Mouse (Mus musculus): ENCODE data around the gene Tubg1. TPM values are rescaled to one million over a fixed set of nuclear protein-coding genes. Genes with fewer than 3 reads are reported as not detected.

The Tubg1 gene
- polyA plus RNA-seq, 1 experiment = 87.5 TPM

DNA sequence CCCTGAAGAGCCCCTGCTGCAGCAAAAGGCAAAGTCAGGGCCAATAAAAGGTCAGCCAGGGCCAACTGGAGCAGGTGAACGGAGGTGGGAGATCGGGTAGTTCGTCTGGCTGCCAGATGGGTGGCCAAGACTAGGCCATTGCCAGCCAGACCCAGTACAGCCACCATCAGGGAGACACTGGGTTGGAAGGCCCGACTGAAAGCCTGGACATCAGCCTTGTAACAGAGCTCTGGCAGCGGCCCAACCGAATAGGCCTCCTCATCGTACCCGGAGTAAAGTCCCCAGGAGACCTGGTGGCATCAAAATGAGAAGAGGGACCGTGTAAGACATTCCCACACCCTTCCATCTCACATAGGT, 54.6 kb downstream of the Tubg1 start:
- Histone ChIP-seq H3K27me3 (ENCODE audit: control insufficient read depth, insufficient read depth, insufficient read length) (no peaks in the 10 kb centered on the region), H3K79me2 (ENCODE audit: control insufficient read depth, insufficient read depth) (peaks cover 14% of the 10 kb centered on the region), H3K4me3 (peak overlapping the region; percentile 99), H3K4me2 (ENCODE audit: low read depth) (peak overlapping the region; percentile 87), H3K36me3 (ENCODE audit: control insufficient read depth, insufficient read depth) (no peaks in the 10 kb centered on the region), H3ac (ENCODE audit: control insufficient read depth, insufficient read length) (no peak overlapping the region)
- TF ChIP-seq USF1 (IDR thresholded peaks at IDR 0.05; ENCODE audit: low read depth) = no peak
- TF ChIP-seq MYOG (IDR thresholded peaks at IDR 0.05; ENCODE audit: control insufficient read depth in 1 of 3, insufficient read depth in 1 of 3, insufficient read length in 2 of 3, low read depth in 2 of 3) = no peak
- no peak for TF ChIP-seq TCF12 (IDR thresholded peaks at IDR 0.05; ENCODE audit: insufficient read depth, poor library complexity, severe bottlenecking)

GRCm38 (mm10) chr11:101174851-101175628, 55.3 kb downstream of the Tubg1 start, which contains the start of gene Ccr10:
Ccr10 (minus strand) TSS chr11:101175443.
- Histone ChIP-seq H3K4me3 (peak within 1 kb of the TSS; percentile 99), H3K27me3 (ENCODE audit: control insufficient read depth, insufficient read depth, insufficient read length) (no peaks in the 10 kb centered on the region), H3K79me2 (ENCODE audit: control insufficient read depth, insufficient read depth) (peaks cover 7% of the 10 kb centered on the region), H3ac (ENCODE audit: control insufficient read depth, insufficient read length) (no peak within 1 kb of the TSS), H3K4me2 (ENCODE audit: low read depth) (peak within 1 kb of the TSS; percentile 87), H3K36me3 (ENCODE audit: control insufficient read depth, insufficient read depth) (no peaks in the 10 kb centered on the region)
- no peak for TF ChIP-seq MYOD1 (IDR thresholded peaks at IDR 0.05; ENCODE audit: control insufficient read depth in 1 of 3, insufficient read length in 2 of 3, low read depth in 2 of 3)

DNA sequence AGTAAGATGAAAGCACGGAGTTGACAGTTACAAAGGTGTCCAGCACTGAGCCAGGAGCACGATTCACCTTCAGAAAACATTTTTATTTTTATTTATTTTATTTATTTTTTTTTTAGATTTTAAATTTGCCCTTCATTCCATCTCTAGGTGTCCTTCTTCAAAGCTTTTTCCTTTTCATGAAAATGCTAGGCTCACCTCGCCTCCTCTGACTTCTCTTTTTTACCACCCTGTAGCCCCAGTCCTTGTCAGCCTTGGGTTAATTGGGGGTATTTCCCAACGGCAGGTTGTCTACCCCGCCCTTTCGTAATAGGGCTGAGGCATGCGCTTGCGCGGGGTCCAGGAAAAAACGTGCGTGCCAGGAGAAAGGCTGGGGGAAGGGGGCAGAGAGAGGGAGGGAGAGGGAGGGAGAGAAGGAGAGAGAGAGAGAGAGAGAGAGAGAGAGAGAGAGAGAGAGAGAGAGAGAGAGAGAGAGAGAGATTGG, 55.9 kb downstream of the Tubg1 start:
- Histone ChIP-seq H3K4me2 (ENCODE audit: low read depth) (peak overlapping the region; percentile 87), H3K79me2 (ENCODE audit: control insufficient read depth, insufficient read depth) (peaks cover 2% of the 10 kb centered on the region), H3K36me3 (ENCODE audit: control insufficient read depth, insufficient read depth) (no peaks in the 10 kb centered on the region), H3ac (ENCODE audit: control insufficient read depth, insufficient read length) (no peak overlapping the region), H3K4me3 (no peak overlapping the region), H3K27me3 (ENCODE audit: control insufficient read depth, insufficient read depth, insufficient read length) (no peaks in the 10 kb centered on the region)
- TF ChIP-seq MYOD1 (IDR thresholded peaks at IDR 0.05; ENCODE audit: control insufficient read depth in 1 of 3, insufficient read length in 2 of 3, low read depth in 2 of 3) (no peak), TCF12 (IDR thresholded peaks at IDR 0.05; ENCODE audit: insufficient read depth, poor library complexity, severe bottlenecking) (no peak), SRF (IDR thresholded peaks at IDR 0.05; ENCODE audit: control insufficient read depth, insufficient read length, low read depth) (no peak), E2F4 (IDR thresholded peaks at IDR 0.05; ENCODE audit: insufficient read depth) (no peak), POLR2AphosphoS2 (IDR thresholded peaks at IDR 0.05; ENCODE audit: insufficient read length, low read depth) (no peak), CEBPB (IDR thresholded peaks at IDR 0.05; ENCODE audit: insufficient read depth, poor library complexity, severe bottlenecking) (no peak), MAX (IDR thresholded peaks at IDR 0.05; ENCODE audit: low read depth) (no peak), TCF3 (IDR thresholded peaks at IDR 0.05; ENCODE audit: insufficient read length, low read depth) (no peak), REST (IDR thresholded peaks at IDR 0.05; ENCODE audit: insufficient read depth, insufficient read length) (no peak), USF1 (IDR thresholded peaks at IDR 0.05; ENCODE audit: low read depth) (no peak), POLR2A (IDR thresholded peaks at IDR 0.05; ENCODE audit: insufficient read length, low read depth) (no peak), MYOG (IDR thresholded peaks at IDR 0.05; ENCODE audit: control insufficient read depth in 1 of 3, insufficient read depth in 1 of 3, insufficient read length in 2 of 3, low read depth in 2 of 3) (no peak)

Other genes starting within 250 kb of the Tubg1 start
- gene Stat3, start 180.4 kb upstream of the Tubg1 start, polyA plus RNA-seq (2012; fragmentation: generic; extraction: Trizol) = 93.7 TPM
- 284 TPM for gene Cavin1, start 149.1 kb upstream of the Tubg1 start, polyA plus RNA-seq (2012; fragmentation: generic; extraction: Trizol)
- 45.0 TPM for gene Atp6v0a1, start 110.5 kb upstream of the Tubg1 start, polyA plus RNA-seq (2012; fragmentation: generic; extraction: Trizol)
- gene Naglu, start 49.9 kb upstream of the Tubg1 start, polyA plus RNA-seq (2012; fragmentation: generic; extraction: Trizol) = 19.8 TPM
- gene Hsd17b1, start 41.5 kb upstream of the Tubg1 start, polyA plus RNA-seq (2012; fragmentation: generic; extraction: Trizol) = 0.49 TPM
- gene Coasy, start 37.4 kb upstream of the Tubg1 start, polyA plus RNA-seq (2012; fragmentation: generic; extraction: Trizol) = 39.7 TPM
- 29.3 TPM for gene Mlx, start 32.7 kb upstream of the Tubg1 start, polyA plus RNA-seq (2012; fragmentation: generic; extraction: Trizol)
- gene Psmc3ip, start 24.5 kb upstream of the Tubg1 start, polyA plus RNA-seq (2012; fragmentation: generic; extraction: Trizol) = 7.1 TPM
- gene Retreg3, start within 50 bp of the Tubg1 start, polyA plus RNA-seq (2012; fragmentation: generic; extraction: Trizol) = 41.2 TPM
- 0.18 TPM for gene Tubg2, start 36.0 kb downstream of the Tubg1 start, polyA plus RNA-seq (2012; fragmentation: generic; extraction: Trizol)
- 1.3 TPM for gene Cntnap1, start 50.6 kb downstream of the Tubg1 start, polyA plus RNA-seq (2012; fragmentation: generic; extraction: Trizol)
- 53.6 TPM for gene Plekhh3, start 51.4 kb downstream of the Tubg1 start, polyA plus RNA-seq (2012; fragmentation: generic; extraction: Trizol)
- 0.56 TPM for gene Ccr10, start 55.5 kb downstream of the Tubg1 start, polyA plus RNA-seq (2012; fragmentation: generic; extraction: Trizol)
- gene Ezh1, start 106.5 kb downstream of the Tubg1 start, polyA plus RNA-seq (2012; fragmentation: generic; extraction: Trizol) = 13.7 TPM
- gene Ramp2, start 126.1 kb downstream of the Tubg1 start, polyA plus RNA-seq (2012; fragmentation: generic; extraction: Trizol) = 2.5 TPM
- gene Vps25, start 133.8 kb downstream of the Tubg1 start, polyA plus RNA-seq (2012; fragmentation: generic; extraction: Trizol) = 141 TPM
- 0.19 TPM for gene Wnk4, start 140.6 kb downstream of the Tubg1 start, polyA plus RNA-seq (2012; fragmentation: generic; extraction: Trizol)
- gene Cntd1, start 159.1 kb downstream of the Tubg1 start, polyA plus RNA-seq (2012; fragmentation: generic; extraction: Trizol) = 0.07 TPM
- 155 TPM for gene Coa3, start 159.2 kb downstream of the Tubg1 start, polyA plus RNA-seq (2012; fragmentation: generic; extraction: Trizol)
- 134 TPM for gene Becn1, start 182.3 kb downstream of the Tubg1 start, polyA plus RNA-seq (2012; fragmentation: generic; extraction: Trizol)
- gene Psme3, start 196.3 kb downstream of the Tubg1 start, polyA plus RNA-seq (2012; fragmentation: generic; extraction: Trizol) = 89.0 TPM
- gene Aoc2, start 205.1 kb downstream of the Tubg1 start, polyA plus RNA-seq (2012; fragmentation: generic; extraction: Trizol) = 1.2 TPM
- gene Aoc3, start 210.7 kb downstream of the Tubg1 start, polyA plus RNA-seq (2012; fragmentation: generic; extraction: Trizol) = 0.02 TPM
- not detected for gene G6pc, start 247.6 kb downstream of the Tubg1 start, polyA plus RNA-seq (2012; fragmentation: generic; extraction: Trizol)